Mouse (Mus musculus): Measurements from ENCODE around the gene Gm9507.
"Not testable (repeated sequence)": the region's sequence is repeated elsewhere in the genome, so short reads cannot be mapped to it uniquely, and the experiment has no call there.

Gene Gm9507

DNA sequence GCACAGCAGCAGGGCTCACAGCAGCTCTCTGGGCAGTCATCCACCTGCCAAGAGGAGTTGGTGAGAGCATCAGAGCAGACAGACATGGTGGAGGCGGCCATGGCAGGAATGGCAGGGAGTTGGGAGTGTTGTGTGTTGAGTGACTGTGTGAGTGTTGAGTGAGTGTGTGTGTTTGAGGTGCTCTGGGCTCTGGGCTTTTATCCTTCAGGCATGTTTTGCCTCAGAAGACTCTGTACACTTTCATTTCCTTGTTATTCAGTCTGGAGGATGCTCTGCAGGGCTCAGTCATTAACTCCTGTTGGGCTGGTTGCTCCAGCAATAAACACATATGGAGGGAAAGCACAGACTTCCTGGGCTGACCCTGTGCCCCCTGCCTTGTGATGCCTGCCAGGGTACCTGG lies 40.4 kb downstream of the Gm9507 start, which contains the start of gene Gm3238:
Gene Gm3238, minus strand, starts transcription at position 101 of the 400 bp plus-strand sequence.
- not testable (repeated sequence) for DNase-seq

DNA sequence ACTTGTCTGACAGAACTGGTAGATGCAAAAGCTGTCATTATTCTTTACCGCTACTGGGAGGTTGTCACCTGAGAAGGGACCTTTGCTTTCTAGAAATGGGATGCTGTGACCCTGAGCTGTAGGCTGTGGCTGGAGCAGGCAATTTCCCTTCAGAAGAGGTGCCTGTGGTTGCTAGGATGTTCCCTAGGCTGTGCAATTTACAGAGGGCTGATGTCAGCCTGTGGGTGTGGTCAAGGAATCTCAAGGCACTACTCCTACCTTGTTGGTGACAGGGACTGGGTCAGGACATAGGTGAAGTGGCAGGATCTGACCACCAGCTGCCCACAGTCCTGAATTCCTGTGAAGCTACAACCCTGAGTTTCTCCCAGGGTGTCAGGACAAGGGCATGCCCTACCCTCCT lies 41.9 kb downstream of the Gm9507 start:
- no peak for DNase-seq
